Mouse (Mus musculus) neural tube, embryonic 14.5 days (tissue): ENCODE measurements at regions not wholly inside any gene's neighbourhood (a gene's known extent, or its start where the extent isn't known, plus 50 kb on each side); places are given as distances from the start of the nearest gene placed in this dataset.

Source experiments
- ATAC-seq: fragments of 200-750 bp; cut with Nextera tagmentation; 2 replicates; pipeline ENCODE4 v1.8.0; 2017; ENCODE audit warnings: low read depth, mild to moderate bottlenecking, moderate TSS enrichment, moderate library complexity
- H3K27ac ChIP-seq: fragments of 300-500 bp; sonication (generic); 2 replicates; pipeline ENCODE4 v1.5.1; 2014; ENCODE audit warnings: low read depth, mild to moderate bottlenecking, control low read depth, low read length, moderate library complexity, mixed read lengths
- H3K27me3 ChIP-seq: fragments of 300-500 bp; sonication (generic); 2 replicates; pipeline ENCODE4 v1.6.1; 2014; ENCODE audit warnings: low read length; ENCODE audit not compliant: control insufficient read depth, insufficient read depth
- H3K36me3 ChIP-seq: fragments of 300-500 bp; sonication (generic); 2 replicates; pipeline ENCODE4 v1.6.1; 2014; ENCODE audit warnings: low read length, mixed read lengths; ENCODE audit not compliant: control insufficient read depth, insufficient read depth
- H3K4me1 ChIP-seq: fragments of 300-500 bp; sonication (generic); 2 replicates; pipeline ENCODE4 v1.6.1; 2014; ENCODE audit warnings: low read length; ENCODE audit not compliant: control insufficient read depth, insufficient read depth
- H3K4me2 ChIP-seq: fragments of 300-500 bp; sonication (generic); 2 replicates; pipeline ENCODE4 v1.6.1; 2014; ENCODE audit warnings: mild to moderate bottlenecking, low read depth, low read length, control low read depth
- H3K4me3 ChIP-seq: fragments of 300-500 bp; sonication (generic); 2 replicates; pipeline ENCODE4 v1.5.1; 2014; ENCODE audit warnings: low read depth, low read length, control low read depth, mixed read lengths
- H3K9ac ChIP-seq: fragments of 300-500 bp; sonication (generic); replicated peaks from 2 replicates; pipeline ENCODE4 v1.6.1; 2014; ENCODE audit warnings: low read depth, mild to moderate bottlenecking, control low read depth, low read length, mixed read lengths
- H3K9me3 ChIP-seq: fragments of 300-500 bp; sonication (generic); 2 replicates; pipeline ENCODE4 v1.6.1; 2016; ENCODE audit warnings: low read length; ENCODE audit not compliant: control insufficient read depth
- WGBS: fragments of 180-500 bp; shearing (Covaris S2); extraction: QIAGEN DNeasy Blood & Tissue Kit; methylation state at CpG from one replicate; pipeline ENCODE4 v1.1.7; 2014; 5-methylcytosine and 5-hydroxymethylcytosine counted together

GRCm38 (mm10) chr13:111940796-111941513, 132.2 kb upstream of the Map3k1 start:
- Histone ChIP-seq H3K27me3 (no peaks in the 10 kb centered on the region), H3K36me3 (no peaks in the 10 kb centered on the region), H3K9me3 (no peaks in the 10 kb centered on the region), H3K27ac (no peak overlapping the region), H3K4me3 (no peak overlapping the region), H3K4me1 (peaks cover 3% of the 10 kb centered on the region; the same call in 1 of the 2 replicates), H3K4me2 (no peak overlapping the region), H3K9ac (no peak overlapping the region)
- no peak for ATAC-seq
- WGBS: 87% methylated on average over 6 of the region's 6 CpGs

GRCm38 (mm10) chr13:111941946-111942345, 133.2 kb upstream of the Map3k1 start:
- Histone ChIP-seq H3K9me3 (no peaks in the 10 kb centered on the region), H3K27me3 (no peaks in the 10 kb centered on the region), H3K9ac (no peak overlapping the region), H3K27ac (no peak overlapping the region), H3K4me2 (no peak overlapping the region), H3K4me3 (no peak overlapping the region), H3K4me1 (peaks cover 3% of the 10 kb centered on the region; the same call in 1 of the 2 replicates), H3K36me3 (no peaks in the 10 kb centered on the region)
- ATAC-seq: no peak
- WGBS: 96% methylated on average over 4 of the region's 4 CpGs

GRCm38 (mm10) chr13:111943392-111944088, 134.7 kb upstream of the Map3k1 start:
- 43% methylated on average over 15 of the region's 15 CpGs for WGBS
- H3K27me3 ChIP-seq: no peaks in the 10 kb centered on the region
- no peak overlapping the region for H3K4me2 ChIP-seq
- H3K27ac ChIP-seq: no peak overlapping the region
- H3K4me3 ChIP-seq: no peak overlapping the region
- H3K9ac ChIP-seq: no peak overlapping the region
- H3K36me3 ChIP-seq: no peaks in the 10 kb centered on the region
- peak; percentile 21; the same call in 1 of the 2 replicates for ATAC-seq
- H3K4me1 ChIP-seq: peaks cover 3% of the 10 kb centered on the region; the same call in 1 of the 2 replicates
- H3K9me3 ChIP-seq: no peaks in the 10 kb centered on the region

- peak; percentile 87 for ATAC-seq
- Histone ChIP-seq H3K9me3 (no peaks in the 10 kb centered on the region), H3K4me3 (no peak overlapping the region), H3K27me3 (no peaks in the 10 kb centered on the region), H3K27ac (no peak overlapping the region), H3K4me2 (no peak overlapping the region), H3K4me1 (peaks cover 3% of the 10 kb centered on the region; the same call in 1 of the 2 replicates), H3K9ac (no peak overlapping the region), H3K36me3 (no peaks in the 10 kb centered on the region)
- 5% methylated on average over 5 of the region's 5 CpGs for WGBS
Measured at GRCm38 (mm10) chr13:111944089-111944406, 135.3 kb upstream of the Map3k1 start.

GRCm38 (mm10) chr13:111946271-111946670, 137.5 kb upstream of the Map3k1 start:
- Histone ChIP-seq H3K4me2 (no peak overlapping the region), H3K36me3 (no peaks in the 10 kb centered on the region), H3K9ac (no peak overlapping the region), H3K9me3 (no peaks in the 10 kb centered on the region), H3K27ac (no peak overlapping the region), H3K4me1 (peaks cover 3% of the 10 kb centered on the region; the same call in 1 of the 2 replicates), H3K4me3 (no peak overlapping the region), H3K27me3 (no peaks in the 10 kb centered on the region)
- ATAC-seq: no peak
- 95% methylated on average over 4 of the region's 4 CpGs for WGBS

GRCm38 (mm10) chr13:111946811-111947210, 138.0 kb upstream of the Map3k1 start:
- WGBS: 82% methylated on average over 8 of the region's 8 CpGs
- H3K36me3 ChIP-seq: no peaks in the 10 kb centered on the region
- no peak overlapping the region for H3K4me2 ChIP-seq
- H3K9me3 ChIP-seq: no peaks in the 10 kb centered on the region
- H3K9ac ChIP-seq: no peak overlapping the region
- no peak overlapping the region for H3K27ac ChIP-seq
- peaks cover 3% of the 10 kb centered on the region; the same call in 1 of the 2 replicates for H3K4me1 ChIP-seq
- no peak for ATAC-seq
- no peak overlapping the region for H3K4me3 ChIP-seq
- H3K27me3 ChIP-seq: no peaks in the 10 kb centered on the region

- Histone ChIP-seq H3K4me1 (peaks cover 3% of the 10 kb centered on the region; the same call in 1 of the 2 replicates), H3K36me3 (no peaks in the 10 kb centered on the region), H3K9ac (no peak overlapping the region), H3K9me3 (no peaks in the 10 kb centered on the region), H3K4me3 (no peak overlapping the region), H3K27ac (no peak overlapping the region), H3K27me3 (no peaks in the 10 kb centered on the region), H3K4me2 (no peak overlapping the region)
- no peak for ATAC-seq
- 80% methylated on average over 3 of the region's 3 CpGs for WGBS
Measured at GRCm38 (mm10) chr13:111948395-111948794, 139.6 kb upstream of the Map3k1 start.

GRCm38 (mm10) chr13:111950042-111950441, 141.2 kb upstream of the Map3k1 start:
- WGBS: 92% methylated on average over 1 of the region's 1 CpGs
- Histone ChIP-seq H3K4me2 (no peak overlapping the region), H3K9me3 (no peaks in the 10 kb centered on the region)

GRCm38 (mm10) chr13:111953860-111954519, 145.2 kb upstream of the Map3k1 start:
- Histone ChIP-seq H3K27ac (0 out of 2 replicates have a peak overlapping the region, but pooled peaks have one; percentile 18), H3K36me3 (no peaks in the 10 kb centered on the region)
- WGBS: 68% methylated on average over 8 of the region's 8 CpGs

More at GRCm38 (mm10) chr13:111950042-111950441, 141.2 kb upstream of the Map3k1 start:
- Histone ChIP-seq H3K27me3 (no peaks in the 10 kb centered on the region), H3K36me3 (no peaks in the 10 kb centered on the region), H3K4me1 (no peaks in the 10 kb centered on the region), H3K9ac (no peak overlapping the region), H3K27ac (no peak overlapping the region), H3K4me3 (no peak overlapping the region)
- ATAC-seq: no peak

More at GRCm38 (mm10) chr13:111953860-111954519, 145.2 kb upstream of the Map3k1 start:
- ATAC-seq: no peak
- Histone ChIP-seq H3K27me3 (no peaks in the 10 kb centered on the region), H3K4me2 (no peak overlapping the region), H3K9ac (no peak overlapping the region), H3K9me3 (no peaks in the 10 kb centered on the region), H3K4me1 (no peaks in the 10 kb centered on the region), H3K4me3 (no peak overlapping the region)
